Mouse (Mus musculus) lung, postnatal 10 days (tissue): ENCODE measurements at regions not wholly inside any gene's neighbourhood (a gene's known extent, or its start where the extent isn't known, plus 50 kb on each side); places are given as distances from the start of the nearest gene placed in this dataset.

Experiments used
- DNase-seq: peaks from one replicate; pipeline ENCODE4 v3.0.0; 2021

DNA sequence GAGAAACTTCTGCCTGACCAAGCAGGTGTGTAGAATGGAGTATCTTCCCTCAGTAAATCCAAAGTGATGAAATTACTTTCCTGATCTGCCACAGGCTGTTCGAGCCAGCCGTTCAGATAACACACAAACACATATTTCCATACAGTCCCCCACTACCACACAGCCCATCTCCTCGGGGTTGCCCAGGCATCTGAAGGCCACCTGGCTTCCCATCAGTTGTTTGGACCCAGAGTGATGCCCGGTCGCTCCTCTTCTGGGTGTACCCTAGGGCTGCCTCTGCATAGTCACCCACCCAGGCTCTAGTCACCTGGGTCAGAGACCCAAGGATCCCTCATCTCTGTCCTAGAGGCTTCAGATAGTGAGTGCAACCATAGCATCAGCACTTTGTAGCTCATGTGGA is 107.9 kb downstream of the CK137956 start:
- DNase-seq = no peak

DNA sequence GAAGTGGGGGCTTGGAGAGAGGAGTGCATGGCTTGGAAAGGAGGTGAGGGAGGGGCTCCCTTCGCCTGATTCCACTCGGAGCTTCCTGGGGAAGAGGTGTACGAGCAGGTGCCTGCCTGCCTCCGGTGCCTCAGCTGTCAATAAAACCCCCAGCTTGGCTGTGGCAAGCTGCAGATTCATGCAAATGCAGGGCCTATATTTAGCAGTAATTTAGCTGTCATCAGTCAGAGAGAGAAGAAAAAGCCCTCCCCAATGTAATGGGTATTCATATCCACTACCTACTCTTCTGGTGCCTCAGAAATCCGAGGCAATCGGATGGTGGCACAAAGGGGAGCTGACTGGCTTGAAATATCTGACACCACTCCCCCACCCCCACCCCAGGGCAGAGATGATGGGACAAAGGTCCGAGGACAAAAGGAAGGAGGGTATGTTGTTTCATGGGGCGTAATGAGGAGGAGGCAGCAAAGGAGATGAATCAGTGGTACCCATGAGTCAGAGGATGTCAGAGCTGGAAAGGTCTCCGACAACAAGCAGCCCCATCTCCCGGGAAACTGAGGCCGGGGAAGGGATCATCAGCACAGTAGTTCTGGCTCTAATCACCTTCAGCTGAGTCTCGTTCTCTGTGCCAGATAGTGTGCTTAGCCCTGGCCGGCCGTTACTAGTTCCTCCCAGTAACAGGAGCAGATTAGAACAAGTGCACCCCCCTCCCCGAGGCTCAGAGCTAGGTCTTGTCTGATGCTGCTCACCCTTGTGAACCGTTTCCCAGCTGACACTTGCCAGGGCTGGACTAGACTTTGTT is 109.2 kb downstream of the CK137956 start:
- DNase-seq = no peak

GRCm38 (mm10) chr4:127860271-127860670 is 110.5 kb downstream of the CK137956 start:
- no peak for DNase-seq

DNA sequence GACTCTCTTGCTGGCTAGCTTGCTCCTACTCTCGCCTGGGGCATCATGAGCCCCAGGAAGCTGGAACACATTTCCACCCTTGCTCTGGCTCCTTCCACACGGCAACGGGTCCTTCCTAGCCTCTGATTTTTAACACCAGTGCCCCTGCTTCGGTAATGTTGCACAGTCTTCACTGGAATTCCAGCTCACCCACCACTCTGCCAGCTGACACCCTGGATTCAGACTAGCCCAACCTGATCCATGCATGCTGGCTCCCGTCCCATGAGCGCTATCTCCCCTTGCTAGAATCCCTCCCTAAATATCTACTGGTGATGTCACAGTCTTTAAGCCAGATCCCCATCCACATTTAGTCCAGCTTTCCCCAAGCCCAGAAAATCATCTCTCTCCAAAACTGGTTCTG is 111.2 kb downstream of the CK137956 start:
- DNase-seq = no peak

GRCm38 (mm10) chr4:127858566-127858965 is 112.2 kb downstream of the CK137956 start:
- no peak for DNase-seq

GRCm38 (mm10) chr4:127855836-127856235 is 114.9 kb downstream of the CK137956 start:
- no peak for DNase-seq

DNA sequence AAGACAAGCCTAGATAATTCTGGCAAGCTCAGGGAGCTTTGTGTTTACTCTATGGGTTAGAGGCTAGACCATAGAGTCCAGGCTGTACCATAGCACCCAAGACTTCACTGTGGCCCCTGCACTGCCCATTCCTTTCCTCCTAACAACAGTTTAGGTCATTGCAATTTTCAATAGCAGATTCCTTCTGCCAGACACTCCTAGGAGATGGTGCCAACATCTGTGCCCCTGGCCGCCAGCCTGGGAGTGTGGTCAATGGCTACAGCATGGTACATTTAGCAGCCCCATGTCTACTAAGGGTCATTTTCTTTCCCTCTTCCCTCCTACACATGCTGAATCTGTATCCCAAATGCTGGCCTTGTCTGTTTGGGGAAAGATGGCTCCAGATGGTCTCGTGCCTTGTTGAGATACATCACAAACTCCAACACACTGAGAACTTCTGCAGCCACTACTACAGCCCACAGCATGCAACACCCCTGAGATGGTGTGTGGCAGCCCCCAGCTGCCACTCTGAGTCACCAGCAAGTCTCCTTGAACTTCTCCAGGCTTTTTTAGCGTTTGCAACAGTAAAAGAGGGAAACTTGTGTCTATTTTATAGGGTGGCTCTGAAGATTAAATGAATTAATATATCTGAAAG is 115.9 kb downstream of the CK137956 start:
- no peak for DNase-seq

GRCm38 (mm10) chr4:127849306-127849705 is 121.4 kb downstream of the CK137956 start:
- DNase-seq = no peak

DNA sequence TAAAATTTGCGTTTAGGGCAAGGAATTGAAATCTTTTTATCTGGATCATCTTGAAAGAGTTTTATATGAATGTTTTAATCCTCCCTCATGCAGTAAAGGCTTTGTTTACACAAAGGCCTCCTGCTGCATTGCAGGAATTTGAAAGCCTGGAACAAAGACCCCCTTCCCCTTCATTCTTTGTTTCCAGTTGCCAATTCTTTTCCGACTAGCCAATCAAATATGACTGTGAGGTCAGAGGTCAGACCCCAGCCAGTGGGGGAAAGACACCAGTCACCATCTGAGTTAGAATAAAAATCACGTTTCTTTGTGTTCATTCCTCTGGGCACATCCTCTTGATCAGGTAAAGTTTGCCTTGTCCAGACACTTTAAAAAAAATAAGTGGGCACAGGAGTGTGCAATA is 124.4 kb downstream of the CK137956 start:
- no peak for DNase-seq

GRCm38 (mm10) chr4:127843421-127843820 is 127.3 kb downstream of the CK137956 start:
- no peak for DNase-seq

- no peak for DNase-seq
Measured at GRCm38 (mm10) chr4:127833668-127834067, 137.1 kb downstream of the CK137956 start.

DNA sequence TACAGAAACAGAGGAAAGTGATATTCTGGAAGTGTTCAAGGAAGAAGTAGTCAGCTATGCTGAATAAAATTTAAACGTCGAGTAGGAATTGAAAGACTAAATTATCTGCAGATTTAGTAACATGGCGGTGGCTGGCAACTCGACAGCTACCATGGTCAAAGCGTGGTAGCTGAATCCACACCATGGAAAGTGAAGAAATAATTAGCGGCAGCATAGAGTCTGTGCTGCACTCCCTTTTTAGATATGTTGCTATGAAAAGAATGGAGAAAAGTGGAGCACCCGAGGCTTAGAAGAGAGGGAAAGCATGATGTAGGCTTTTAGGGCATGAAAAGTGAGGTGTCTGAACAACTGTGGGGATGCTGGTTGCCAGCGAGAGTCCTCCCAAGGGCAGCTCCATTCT is 143.8 kb downstream of the CK137956 start:
- no peak for DNase-seq

- no peak for DNase-seq
Measured at GRCm38 (mm10) chr4:127819501-127819900, 151.2 kb downstream of the CK137956 start.

DNA sequence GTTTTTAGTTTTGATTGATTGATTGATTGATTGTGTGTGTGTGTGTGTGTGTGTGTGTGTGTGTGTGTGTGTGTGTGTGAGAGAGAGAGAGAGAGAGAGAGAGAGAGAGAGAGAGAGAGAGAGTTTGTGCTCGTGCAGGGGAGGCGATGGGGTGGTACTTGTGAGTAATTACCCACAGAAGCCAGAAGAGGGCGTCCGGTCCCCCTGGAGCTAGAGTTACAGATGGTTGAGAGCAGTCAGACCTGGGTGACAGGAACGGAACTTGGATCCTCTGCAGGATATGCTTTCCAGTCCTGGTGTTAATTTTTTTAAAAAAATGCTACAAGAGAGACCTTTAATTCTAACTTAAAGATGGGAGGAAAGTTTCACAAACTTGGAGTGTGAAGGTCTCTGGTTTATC is 151.7 kb downstream of the CK137956 start:
- DNase-seq = no peak

GRCm38 (mm10) chr4:127814631-127815030 is 156.1 kb downstream of the CK137956 start:
- no peak for DNase-seq

DNA sequence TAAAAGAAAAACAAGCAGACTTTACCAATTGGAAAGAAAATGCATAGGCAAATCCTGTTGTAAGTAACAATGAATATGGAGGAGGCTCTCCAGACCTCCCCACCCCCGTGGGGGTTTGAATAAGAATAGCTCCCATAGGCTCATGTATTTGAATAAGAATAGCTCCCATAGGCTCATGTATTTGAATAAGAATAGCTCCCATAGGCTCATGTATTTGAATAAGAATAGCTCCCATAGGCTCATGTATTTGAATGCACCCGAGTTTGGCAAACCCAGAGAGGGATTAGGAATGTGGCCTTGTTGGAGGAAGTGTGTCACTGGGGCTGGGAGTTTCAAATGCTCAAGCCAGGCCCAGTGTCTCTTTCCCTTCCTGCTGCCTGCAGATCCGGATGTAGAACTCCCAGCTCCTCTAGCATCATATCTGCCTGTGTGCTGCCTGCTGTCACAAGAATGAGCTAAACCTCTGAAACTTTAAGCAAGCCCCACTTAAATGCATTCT is 158.7 kb downstream of the CK137956 start:
- no peak for DNase-seq

- DNase-seq = no peak
Measured at GRCm38 (mm10) chr4:127810899-127811510, 159.7 kb downstream of the CK137956 start.

GRCm38 (mm10) chr4:127809006-127809405 is 161.7 kb downstream of the CK137956 start:
- DNase-seq = no peak

DNA sequence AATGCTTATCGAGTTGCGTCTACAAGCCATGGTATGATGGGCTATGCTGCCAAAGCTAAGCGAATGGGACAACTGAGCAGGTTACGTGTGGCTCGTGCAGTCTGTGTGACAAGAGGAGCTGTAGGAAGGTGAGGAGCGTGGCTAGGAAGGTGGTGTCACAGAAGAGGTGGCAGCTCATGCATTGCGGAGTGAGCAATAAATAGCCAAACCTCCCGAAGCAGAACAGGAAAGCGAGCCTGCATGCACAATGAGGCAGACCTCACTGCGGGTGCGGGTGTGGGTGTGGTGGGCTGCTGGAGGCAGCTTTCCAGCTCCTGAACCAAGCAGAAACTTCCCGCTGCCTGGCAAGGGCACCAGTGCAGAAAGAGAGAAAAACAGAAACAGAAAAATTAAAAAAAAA is 181.5 kb downstream of the CK137956 start:
- DNase-seq = no peak

- peak; percentile 16 for DNase-seq
Measured at GRCm38 (mm10) chr4:127785786-127786185, 185.0 kb downstream of the CK137956 start.

DNA sequence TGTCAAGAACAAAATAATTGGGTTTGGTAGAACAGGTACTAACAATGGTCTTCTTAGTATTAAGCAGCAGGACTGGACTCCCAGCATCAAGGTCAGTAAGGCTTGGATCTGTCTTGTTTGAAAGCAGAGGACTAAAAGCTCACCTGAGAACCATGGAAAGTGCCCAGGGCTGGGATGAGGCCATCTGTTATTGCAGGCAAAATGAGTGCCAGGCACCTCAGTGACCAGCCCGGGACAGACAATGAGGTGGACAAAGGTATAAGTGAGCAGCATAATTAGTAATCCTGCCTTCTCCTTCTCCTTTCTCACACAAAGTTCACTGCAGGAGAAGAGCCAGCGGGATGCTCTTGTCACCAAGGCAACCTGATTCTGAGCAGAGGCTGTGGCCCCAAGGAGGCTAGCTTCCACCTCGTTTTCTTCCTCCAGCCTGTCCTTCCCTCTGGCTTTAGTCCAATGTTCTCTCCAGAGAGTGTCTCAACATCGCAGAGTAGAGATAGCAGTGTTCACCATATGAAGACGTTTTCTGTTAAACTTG is 198.7 kb downstream of the CK137956 start:
- DNase-seq = no peak

- no peak for DNase-seq
Measured at GRCm38 (mm10) chr4:127763736-127764135, 207.0 kb downstream of the CK137956 start.

DNA sequence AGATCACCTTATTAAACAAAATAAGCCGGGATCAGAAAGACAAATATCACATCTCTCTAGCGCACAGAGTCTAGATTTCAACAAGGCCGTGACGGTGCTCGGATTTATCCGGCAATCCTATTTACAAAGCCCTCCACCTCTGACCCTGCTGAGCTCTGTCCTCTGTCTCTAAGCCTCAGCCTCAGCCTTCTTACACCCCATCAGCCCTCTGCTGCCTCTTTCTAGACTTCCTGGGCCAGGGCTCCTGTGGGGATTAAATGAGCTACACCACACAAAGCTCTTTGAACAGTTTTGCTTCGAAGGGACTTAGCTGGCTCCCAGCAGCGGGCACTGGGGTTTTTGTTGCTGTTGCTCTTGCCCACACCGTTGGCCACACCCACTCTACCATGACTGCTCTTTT is 211.8 kb downstream of the CK137956 start:
- DNase-seq = no peak

- DNase-seq = no peak
Measured at GRCm38 (mm10) chr4:127756238-127756637, 214.5 kb downstream of the CK137956 start.
